Mouse (Mus musculus) left cerebral cortex, postnatal 4 days (tissue): ENCODE measurements around the gene Tppp3. TPM values are rescaled to one million over a fixed set of nuclear protein-coding genes. Genes with fewer than 3 reads are reported as not detected.

Experiments
- DNase-seq: peaks from one replicate; pipeline ENCODE4 v3.0.0-alpha.2; 2022
- intact Hi-C: fragments of 180-260 bp; cut with DNase I; formaldehyde crosslinking; loops from one replicate; pipeline ENCODE4 v1.15.1; 2025
- total RNA-seq, 2 experiments: library from RNA; stranded (reverse); gene quantifications; 2 replicates each; pipeline ENCODE4 v1.2.3; 2021

The Tppp3 gene
- total RNA-seq, 2 experiments from 2014 or later: 67.5 to 67.6 TPM

- intact Hi-C loops: no loop called here
- DNase-seq: no peak
Measured at GRCm38 (mm10) chr8:105488082-105488481, 16.8 kb upstream of the Tppp3 start.

- DNase-seq: peak; percentile 80
- intact Hi-C loops: no loop called here
Measured at GRCm38 (mm10) chr8:105484392-105484791, 13.1 kb upstream of the Tppp3 start.

DNA sequence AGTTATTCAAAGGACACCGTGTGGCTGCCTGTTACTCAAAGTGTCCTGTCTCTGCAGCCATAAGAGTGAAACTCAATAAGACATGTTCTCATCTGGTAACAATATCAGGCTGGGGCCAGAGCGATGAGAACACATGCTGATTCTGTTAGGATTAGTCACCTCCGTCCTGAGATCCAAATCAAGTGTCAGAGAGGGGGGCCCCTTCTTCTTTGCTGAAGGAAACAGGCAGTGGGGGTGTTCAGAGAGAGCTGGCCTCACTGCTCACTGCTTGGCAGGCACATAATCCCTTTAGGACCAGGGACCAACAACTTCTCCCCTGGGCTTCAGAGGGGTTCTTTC is 12.7 kb upstream of the Tppp3 start:
- intact Hi-C loops: no loop called here

DNA sequence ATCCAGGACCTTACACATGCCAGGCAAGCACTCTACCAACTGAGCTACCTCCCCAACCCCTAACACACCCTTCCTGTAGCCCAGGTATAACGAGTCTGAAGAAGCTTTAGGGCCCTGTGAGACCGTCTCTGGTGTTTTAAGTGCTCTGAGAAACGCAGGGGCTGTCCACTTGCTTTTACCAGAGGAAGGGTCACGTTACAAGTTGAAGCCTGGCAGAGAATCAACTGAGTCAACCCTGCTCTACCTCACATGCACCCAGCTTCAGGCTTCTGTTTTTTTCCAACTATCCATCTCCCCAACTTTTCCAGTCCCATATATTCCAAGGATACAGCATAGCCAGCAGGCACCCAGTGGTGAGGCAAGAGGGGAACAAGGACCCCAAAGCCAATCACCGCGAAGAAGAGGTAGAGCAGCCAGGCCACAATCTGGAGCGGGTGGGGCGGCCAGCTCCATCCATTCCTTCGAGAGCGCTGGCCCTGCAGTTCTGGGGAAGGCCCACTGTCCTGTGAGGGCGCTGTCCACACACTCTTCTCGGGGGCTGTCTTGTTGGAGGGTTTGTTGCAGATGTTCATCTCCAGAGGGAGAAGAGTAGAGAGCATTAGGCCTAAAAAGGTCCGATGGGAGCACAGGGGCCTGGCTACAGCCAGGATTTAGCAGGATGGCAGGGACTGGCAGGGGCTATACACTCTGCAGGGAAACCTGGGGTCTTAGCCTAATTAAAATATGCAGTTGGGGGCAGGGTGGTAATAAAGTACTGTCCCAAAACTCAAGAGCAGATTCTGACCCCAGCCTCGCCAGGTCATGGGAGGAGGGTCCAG is 12.1 kb upstream of the Tppp3 start:
- DNase-seq: peak; percentile 68

More for the DNA sequence above, 12.7 kb upstream of the Tppp3 start:
- no peak for DNase-seq

DNA sequence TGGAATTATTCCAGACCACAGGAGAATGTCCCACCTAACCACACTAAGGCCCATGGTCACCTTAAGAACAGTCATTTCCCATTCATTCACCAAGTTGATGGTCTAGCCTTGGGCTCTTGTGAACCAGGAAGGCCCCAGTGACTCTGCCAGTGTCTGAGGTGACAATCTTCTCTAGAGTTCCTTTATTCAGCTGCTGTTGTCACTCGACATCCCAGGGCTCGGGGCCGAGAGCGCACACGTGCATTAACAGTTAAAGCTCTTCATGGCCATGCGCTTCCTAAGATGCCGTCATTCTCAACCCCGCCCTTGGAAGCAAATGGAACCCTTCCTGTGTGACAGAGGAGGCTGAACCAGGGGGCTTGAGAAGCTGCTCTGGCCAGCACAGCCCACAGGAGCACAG is 10.8 kb upstream of the Tppp3 start:
- no peak for DNase-seq
- intact Hi-C loops: no loop called here

More for the DNA sequence above, 12.1 kb upstream of the Tppp3 start:
- intact Hi-C loops: no loop called here

DNA sequence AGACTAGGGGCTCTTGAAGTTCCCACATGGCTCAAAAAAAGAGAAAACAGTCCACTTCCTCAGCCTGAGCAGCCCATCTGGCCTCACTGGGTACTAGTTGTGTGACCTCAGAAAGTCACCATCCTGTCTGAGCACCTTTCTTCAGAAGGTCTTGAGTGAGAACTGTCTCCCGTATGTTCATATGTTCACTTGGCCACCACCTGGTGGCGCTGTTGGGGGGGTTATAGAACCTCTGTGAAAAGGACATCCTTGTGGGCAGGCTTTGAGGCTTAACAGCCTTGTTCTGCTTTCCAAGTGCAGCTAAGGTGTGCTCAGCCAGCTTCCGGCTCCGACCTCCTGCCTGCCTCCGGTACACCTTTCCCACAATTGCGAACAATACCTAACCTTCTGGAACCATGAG is 10.1 kb upstream of the Tppp3 start:
- intact Hi-C loops: no loop called here
- DNase-seq: peak; percentile 64

GRCm38 (mm10) chr8:105481013-105481412 is 9.7 kb upstream of the Tppp3 start:
- no peak for DNase-seq
- intact Hi-C loops: no loop called here

- intact Hi-C loops: loop anchor here (10.0 kb wide), 1 partner anchor 113 kb away; no protein-coding TSS in a partner anchor
Measured at GRCm38 (mm10) chr8:105477792-105478191, 6.5 kb upstream of the Tppp3 start.

GRCm38 (mm10) chr8:105476628-105477413 is 5.5 kb upstream of the Tppp3 start:
- DNase-seq: peak; percentile 76
- intact Hi-C loops: loop anchor here (10.0 kb wide), 1 partner anchor 112 kb away; no protein-coding TSS in a partner anchor

More at GRCm38 (mm10) chr8:105477792-105478191, 6.5 kb upstream of the Tppp3 start:
- DNase-seq: no peak

- no peak for DNase-seq
- intact Hi-C loops: loop anchor here (10.0 kb wide), 1 partner anchor 111 kb away; no protein-coding TSS in a partner anchor
Measured at GRCm38 (mm10) chr8:105476161-105476560, 4.8 kb upstream of the Tppp3 start.

DNA sequence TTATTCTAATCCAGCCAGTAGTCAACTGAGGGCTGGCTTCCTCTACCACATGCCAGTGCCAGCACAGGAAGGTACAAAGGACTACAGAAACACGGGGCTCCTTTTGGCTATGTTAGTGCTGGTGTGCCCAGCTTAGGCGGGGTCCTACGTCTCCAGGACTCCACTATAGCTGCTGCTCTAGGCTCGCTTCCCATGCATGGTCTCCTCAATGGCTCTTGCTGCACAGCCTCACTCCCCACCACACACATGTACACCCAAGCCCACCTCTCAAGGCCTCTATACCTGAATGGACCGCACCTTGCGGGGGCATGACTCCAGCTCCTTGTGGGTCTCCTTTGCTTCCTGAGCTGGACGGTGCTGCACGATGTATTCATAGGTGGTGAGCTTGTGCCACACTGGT is 4.4 kb upstream of the Tppp3 start:
- DNase-seq: no peak
- intact Hi-C loops: loop anchor here (10.0 kb wide), 1 partner anchor 111 kb away; no protein-coding TSS in a partner anchor

- DNase-seq: no peak
- intact Hi-C loops: loop anchor here (10.0 kb wide), 1 partner anchor 110 kb away; no protein-coding TSS in a partner anchor
Measured at GRCm38 (mm10) chr8:105475254-105475653, 3.9 kb upstream of the Tppp3 start.

DNA sequence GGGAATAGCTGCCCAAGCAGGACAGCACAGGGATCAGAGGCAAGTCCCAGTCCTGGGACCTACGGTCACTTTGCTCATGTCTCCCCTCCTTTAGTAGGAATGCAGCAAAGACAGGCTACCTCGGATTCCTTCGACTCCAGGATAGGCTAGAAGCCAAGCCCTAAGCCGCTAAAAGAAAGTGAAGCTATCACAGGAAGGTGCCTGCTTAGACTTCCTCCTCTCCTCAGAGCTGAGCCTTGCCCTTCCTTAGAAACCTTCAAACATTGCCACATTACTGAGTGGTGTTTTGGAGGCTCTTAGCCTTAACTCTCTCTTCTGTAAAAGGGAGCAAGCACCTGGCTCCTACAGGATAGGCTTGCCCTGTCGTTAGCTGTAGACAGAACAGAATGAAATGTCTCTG is 3.4 kb upstream of the Tppp3 start:
- intact Hi-C loops: loop anchor here (10.0 kb wide), 1 partner anchor 110 kb away; no protein-coding TSS in a partner anchor
- DNase-seq: no peak

GRCm38 (mm10) chr8:105473816-105474606 is 2.7 kb upstream of the Tppp3 start:
- intact Hi-C loops: loop anchor here (10.0 kb wide), 1 partner anchor 109 kb away; no protein-coding TSS in a partner anchor
- DNase-seq: no peak

DNA sequence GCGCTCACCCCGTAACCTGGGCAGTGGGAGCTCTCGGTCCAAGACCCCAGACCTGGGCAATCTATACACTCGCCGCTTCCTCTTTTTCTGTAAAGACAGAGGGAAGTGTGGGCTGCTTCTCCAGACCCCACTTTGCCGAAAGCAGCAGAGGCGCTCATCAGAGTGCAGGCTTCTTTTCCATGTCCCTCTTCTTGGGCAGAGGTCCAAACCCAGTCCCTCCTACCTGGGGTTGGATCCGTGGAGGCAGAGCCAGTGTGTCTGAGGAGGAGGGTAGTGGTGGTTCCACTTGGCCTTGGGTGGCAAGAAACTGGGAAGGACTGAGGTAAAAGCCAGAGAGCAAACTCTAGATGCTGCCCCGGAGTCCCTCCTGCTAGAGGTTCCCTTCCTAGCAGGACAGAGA is 1.7 kb upstream of the Tppp3 start:
- intact Hi-C loops: loop anchor here (10.0 kb wide), 1 partner anchor 108 kb away; no protein-coding TSS in a partner anchor
- no peak for DNase-seq

- intact Hi-C loops: loop anchor here (10.0 kb wide), 1 partner anchor 108 kb away; no protein-coding TSS in a partner anchor
- DNase-seq: no peak
Measured at GRCm38 (mm10) chr8:105472414-105472932, 1.1 kb upstream of the Tppp3 start.

GRCm38 (mm10) chr8:105470681-105471313 is 529 bp downstream of the Tppp3 start:
- intact Hi-C loops: loop anchor here (10.0 kb wide), 1 partner anchor 106 kb away; no protein-coding TSS in a partner anchor

DNA sequence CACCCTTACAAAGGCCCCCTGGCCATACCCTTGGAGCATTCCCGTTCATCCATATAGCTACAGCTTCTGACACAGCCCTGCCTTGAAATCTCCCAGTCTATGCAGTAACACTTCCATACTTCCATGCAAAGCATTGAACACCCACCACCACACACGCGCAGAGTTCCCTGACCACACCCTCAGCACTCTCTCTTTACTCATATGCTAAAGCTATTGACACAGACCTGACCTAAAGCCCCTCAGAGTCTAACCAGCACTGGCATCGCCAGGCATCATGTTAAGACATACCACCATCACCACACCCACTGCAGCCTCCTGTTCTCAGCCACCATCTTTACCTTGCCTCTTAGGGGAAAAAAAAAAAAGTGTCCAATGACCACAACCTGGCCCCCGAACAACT is 1.1 kb downstream of the Tppp3 start:
- no peak for DNase-seq
- intact Hi-C loops: loop anchor here (10.0 kb wide), 1 partner anchor 105 kb away; no protein-coding TSS in a partner anchor

More at GRCm38 (mm10) chr8:105470681-105471313, 529 bp downstream of the Tppp3 start:
- DNase-seq: no peak

- no peak for DNase-seq
- intact Hi-C loops: loop anchor here (10.0 kb wide), 1 partner anchor 105 kb away; no protein-coding TSS in a partner anchor
Measured at GRCm38 (mm10) chr8:105469816-105470215, 1.5 kb downstream of the Tppp3 start.
